Mouse (Mus musculus) left cerebral cortex, adult 2 months (tissue): ENCODE measurements around the gene Bnc1. TPM values are rescaled to one million over a fixed set of nuclear protein-coding genes. Genes with fewer than 3 reads are reported as not detected.

ENCODE experiments used
- DNase-seq, 2 experiments: peaks; one replicate each; pipeline ENCODE4 v3.0.0; 2021 to 2022; ENCODE audit warnings: low spot score in 2 of 2, mixed read lengths in 1 of 2; ENCODE audit errors: extremely low spot score in 1 of 2
- H3K27ac ChIP-seq: fragments of 200-600 bp; 2 replicates; pipeline ENCODE4 v1.8.1; 2022
- H3K4me3 ChIP-seq: fragments of 200-600 bp; 2 replicates; pipeline ENCODE4 v1.8.1; 2022
- CTCF ChIP-seq: fragments of 200-600 bp; IDR thresholded peaks from 2 replicates; pipeline ENCODE4 v1.8.1; 2022; ENCODE audit warnings: antibody characterized with exemption, mild to moderate bottlenecking, moderate library complexity
- intact Hi-C: fragments of 180-260 bp; cut with DNase I; formaldehyde crosslinking; loops from one replicate; pipeline ENCODE4 v1.15.1; 2025
- total RNA-seq, 2 experiments: library from RNA; stranded (reverse); gene quantifications; 2 replicates each; pipeline ENCODE4 v1.2.3; 2021

The Bnc1 gene
- total RNA-seq, 2 experiments from 2014 or later = not detected

DNA sequence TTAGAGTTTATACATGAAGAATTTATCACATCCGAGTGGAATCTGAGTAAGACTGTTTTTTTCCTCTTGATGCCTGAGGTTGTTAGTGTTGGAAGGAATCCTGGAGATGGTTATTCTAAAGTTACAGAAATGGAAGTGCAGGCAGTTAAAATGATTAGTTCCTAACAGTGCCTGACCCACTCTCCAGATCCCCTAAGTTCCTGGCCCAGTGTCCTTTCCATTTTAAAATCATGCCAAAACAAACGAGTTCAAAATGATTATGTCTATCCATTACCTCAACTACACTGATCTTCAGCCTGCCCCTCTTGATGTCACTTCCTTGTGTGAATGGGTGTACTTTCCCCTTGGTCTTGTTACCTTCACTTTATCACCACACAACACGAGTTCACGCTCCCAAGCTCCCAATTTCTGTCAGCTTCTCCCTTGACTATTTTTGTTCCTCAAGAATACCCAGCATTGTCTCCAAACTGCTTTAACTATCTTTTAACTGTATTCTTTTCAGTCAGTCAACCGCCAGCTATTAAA is 59.5 kb downstream of the Bnc1 start:
- no peak for DNase-seq
- intact Hi-C loops = loop anchor here (1.0 to 5.0 kb wide), 3 partner anchors 55 to 145 kb away; partner anchors contain the start of gene 3110040N11Rik
- H3K27ac ChIP-seq = peak overlapping the region; percentile 95
- peak overlapping the region; percentile 61 for H3K4me3 ChIP-seq
- TF ChIP-seq CTCF = no peak

DNA sequence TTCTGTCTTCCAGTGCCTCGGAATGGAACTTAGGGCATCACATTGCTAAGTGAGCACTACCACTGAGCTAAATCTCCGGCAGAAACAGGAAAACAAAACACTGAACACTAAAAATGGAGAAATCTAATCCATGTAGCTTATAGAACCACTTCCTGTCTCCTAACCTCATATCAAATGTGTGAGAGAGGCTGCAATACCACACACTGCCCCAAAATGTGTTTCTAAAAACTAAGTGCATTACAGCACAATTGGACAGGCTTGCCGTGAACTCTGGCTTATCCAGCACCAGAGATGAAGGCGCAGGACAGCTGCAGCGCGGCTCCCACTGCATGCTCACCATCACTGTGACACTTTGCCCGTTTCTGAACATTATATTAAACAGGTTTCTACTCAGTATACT is 63.1 kb downstream of the Bnc1 start:
- Histone ChIP-seq H3K4me3 (no peak overlapping the region), H3K27ac (0 out of 2 replicates have a peak overlapping the region, but pooled peaks have one; percentile 26)
- no peak for DNase-seq
- intact Hi-C loops = no loop called here
- TF ChIP-seq CTCF = no peak

DNA sequence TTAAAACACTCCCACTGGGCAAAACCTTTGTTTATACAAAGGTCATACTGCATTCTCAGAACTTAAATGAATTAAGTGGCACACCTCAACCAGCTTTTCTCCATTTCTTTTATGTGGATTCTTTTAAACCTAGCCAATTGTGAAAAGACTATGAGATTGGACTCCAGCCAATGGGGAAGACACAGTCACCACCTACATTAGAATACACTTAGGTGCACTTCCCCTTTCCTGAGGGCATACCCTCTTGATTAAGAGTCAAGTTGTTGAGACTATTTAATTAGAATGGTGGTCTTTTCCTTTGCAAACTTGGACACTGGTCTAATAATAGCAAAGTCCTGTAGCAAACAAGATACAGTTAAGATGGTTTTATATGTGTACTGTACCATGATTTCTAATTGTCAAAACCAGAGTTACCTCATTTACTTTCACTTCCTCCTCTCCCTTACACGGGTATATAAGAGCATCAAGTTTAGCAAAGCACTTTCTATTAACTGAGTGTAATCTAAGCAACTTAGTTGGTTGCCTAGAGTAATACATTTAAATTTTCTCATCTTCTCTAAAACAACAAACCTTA is 70.6 kb downstream of the Bnc1 start:
- Histone ChIP-seq H3K27ac (no peak overlapping the region), H3K4me3 (no peak overlapping the region)
- no peak for TF ChIP-seq CTCF
- intact Hi-C loops = no loop called here
- no peak for DNase-seq

GRCm38 (mm10) chr7:81920314-81920713 is 71.8 kb downstream of the Bnc1 start:
- Histone ChIP-seq H3K27ac (no peak overlapping the region), H3K4me3 (no peak overlapping the region)
- TF ChIP-seq CTCF = no peak
- no peak for DNase-seq
- intact Hi-C loops = no loop called here

DNA sequence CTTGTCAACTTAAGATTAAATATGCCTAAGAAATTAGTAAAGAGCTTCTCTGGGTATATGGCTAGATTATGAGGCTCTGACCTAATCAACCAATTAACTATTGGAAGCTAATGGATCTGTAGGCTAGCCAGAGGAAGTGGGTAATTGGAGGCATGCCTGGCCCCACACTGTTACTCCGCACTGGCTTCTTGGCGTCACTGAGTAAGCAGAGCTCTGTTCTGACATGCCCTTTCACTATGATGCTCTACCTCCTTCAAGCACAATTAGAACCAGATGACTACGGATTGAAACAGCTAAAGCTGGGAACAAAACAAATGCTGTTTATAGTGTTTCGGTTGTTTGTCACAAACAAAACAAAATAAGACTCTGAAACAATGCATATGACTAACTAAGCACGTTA is 73.8 kb downstream of the Bnc1 start:
- DNase-seq = no peak
- intact Hi-C loops = no loop called here
- TF ChIP-seq CTCF = no peak
- Histone ChIP-seq H3K4me3 (no peak overlapping the region), H3K27ac (no peak overlapping the region)

Other genes starting within 250 kb of the Bnc1 start
- gene Ramac, start 229.4 kb downstream of the Bnc1 start, total RNA-seq = 10 to 100 TPM; 80.9 to 88.7 TPM
- gene 3110040N11Rik, start 202.8 kb downstream of the Bnc1 start, total RNA-seq = 10 to 100 TPM; 25.1 to 25.9 TPM
- gene Btbd1, start 162.9 kb downstream of the Bnc1 start, total RNA-seq = 100 to 1,000 TPM; 110 to 111 TPM
- not detected for gene Gm10160, start 136.5 kb downstream of the Bnc1 start, total RNA-seq
- gene Tm6sf1, start 133.3 kb downstream of the Bnc1 start, total RNA-seq = 10 to 100 TPM; 30.9 to 33.7 TPM
- 10 to 100 TPM; 77.9 to 78.9 TPM for gene Hdgfl3, start 57.8 kb downstream of the Bnc1 start, total RNA-seq
- 10 to 100 TPM; 44.5 to 47.0 TPM for gene Sh3gl3, start 181.5 kb upstream of the Bnc1 start, total RNA-seq